Mouse (Mus musculus) midbrain, postnatal 0 days (tissue): Measurements from ENCODE around the gene Meox1. TPM values are rescaled to one million over a fixed set of nuclear protein-coding genes. Genes with fewer than 3 reads are reported as not detected.
A peak's percentile ranks its signal among the peaks of the same experiment; 100 is the strongest.

ENCODE experiments used
- ATAC-seq: fragments of 200-750 bp; cut with Nextera tagmentation; 2 replicates; pipeline ENCODE4 v1.8.0; 2017; ENCODE audit warnings: moderate number of reproducible peaks, mild to moderate bottlenecking, moderate TSS enrichment, moderate library complexity; ENCODE audit not compliant: low FRiP score
- DNase-seq: peaks from one replicate; pipeline ENCODE4 v3.0.0-alpha.2; 2015; ENCODE audit warnings: low spot score
- H3K27ac ChIP-seq: fragments of 300-500 bp; sonication (generic); 2 replicates; pipeline ENCODE4 v1.5.1; 2014; ENCODE audit warnings: low read depth, mild to moderate bottlenecking, low read length, mixed read lengths
- H3K27me3 ChIP-seq: fragments of 300-500 bp; sonication (generic); 2 replicates; pipeline ENCODE4 v1.6.1; 2014; ENCODE audit warnings: low read length, control low read depth, mixed read lengths; ENCODE audit not compliant: insufficient read depth
- H3K36me3 ChIP-seq: fragments of 300-500 bp; sonication (generic); 2 replicates; pipeline ENCODE4 v1.6.1; 2014; ENCODE audit warnings: low read length, control low read depth, mixed read lengths; ENCODE audit not compliant: insufficient read depth
- H3K4me1 ChIP-seq: fragments of 300-500 bp; sonication (generic); 2 replicates; pipeline ENCODE4 v1.6.1; 2014; ENCODE audit warnings: mild to moderate bottlenecking, control low read depth, antibody characterized with exemption, low read length, mixed read lengths; ENCODE audit not compliant: insufficient read depth
- H3K4me2 ChIP-seq: fragments of 300-500 bp; sonication (generic); 2 replicates; pipeline ENCODE4 v1.6.1; 2014; ENCODE audit warnings: low read depth, mild to moderate bottlenecking, low read length, mixed read lengths; ENCODE audit not compliant: poor library complexity, severe bottlenecking
- H3K4me3 ChIP-seq: fragments of 300-500 bp; sonication (generic); 2 replicates; pipeline ENCODE4 v1.5.1; 2014; ENCODE audit warnings: low read depth, mild to moderate bottlenecking, low read length, moderate library complexity
- H3K9ac ChIP-seq: fragments of 300-500 bp; sonication (generic); replicated peaks from 2 replicates; pipeline ENCODE4 v1.6.1; 2014; ENCODE audit warnings: mild to moderate bottlenecking, low read length, moderate library complexity, mixed read lengths; ENCODE audit not compliant: poor library complexity, severe bottlenecking
- H3K9me3 ChIP-seq: fragments of 300-500 bp; sonication (generic); 2 replicates; pipeline ENCODE4 v1.6.1; 2016; ENCODE audit warnings: low read length, control low read depth
- CTCF ChIP-seq: IDR thresholded peaks from 2 replicates; pipeline ENCODE4 v1.5.1; 2016; ENCODE audit warnings: antibody characterized with exemption, mild to moderate bottlenecking
- WGBS: fragments of 180-500 bp; shearing (Covaris S2); extraction: QIAGEN DNeasy Blood & Tissue Kit; methylation state at CpG from one replicate; pipeline ENCODE4 v1.1.7; 2014; 5-methylcytosine and 5-hydroxymethylcytosine counted together
- polyA plus RNA-seq: library from polyadenylated mRNA; unstranded; fragments of >200 nt; fragmentation: Nextera tagmentation; extraction: Ambion mirVana; gene quantifications from 2 replicates; pipeline ENCODE4 v1.2.1, GENCODE M21; 2015
- total RNA-seq: library from RNA; depleted of rRNA; stranded (reverse); fragments of >200 nt; gene quantifications from 2 replicates; pipeline ENCODE4 v1.2.3, GENCODE M21; 2014

Meox1 gene
- total and polyA plus RNA-seq, 2 experiments from 2014 or later: 0.83 to 1.0 TPM

GRCm38 (mm10) chr11:101891451-101891850 is 2.7 kb downstream of the Meox1 start:
- no peak overlapping the region for H3K4me3 ChIP-seq
- no peak overlapping the region for H3K4me2 ChIP-seq

GRCm38 (mm10) chr11:101889781-101890180 is 4.4 kb downstream of the Meox1 start:
- Histone ChIP-seq H3K27me3 (peaks cover 4% of the 10 kb centered on the region; the same call in 1 of the 2 replicates), H3K27ac (no peak overlapping the region), H3K9ac (peak overlapping the region; percentile 50; the same call in 1 of the 2 replicates), H3K4me2 (peak overlapping the region; percentile 46), H3K4me1 (peaks cover 7% of the 10 kb centered on the region; the same call in 1 of the 2 replicates), H3K36me3 (no peaks in the 10 kb centered on the region), H3K9me3 (no peaks in the 10 kb centered on the region), H3K4me3 (0 out of 2 replicates have a peak overlapping the region, but pooled peaks have one; percentile 8)
- DNase-seq (no peak), ATAC-seq (no peak)
- TF ChIP-seq CTCF: no peak
- whole genome bisulfite sequencing: under 1% methylated on average over 13 of the region's 13 CpGs

More at GRCm38 (mm10) chr11:101891451-101891850, 2.7 kb downstream of the Meox1 start:
- DNase-seq (peak; percentile 41), ATAC-seq (no peak)
- Histone ChIP-seq H3K36me3 (no peaks in the 10 kb centered on the region), H3K27me3 (peaks cover 4% of the 10 kb centered on the region; the same call in 1 of the 2 replicates), H3K4me1 (peaks cover 7% of the 10 kb centered on the region; the same call in 1 of the 2 replicates), H3K9ac (no peak overlapping the region), H3K27ac (no peak overlapping the region), H3K9me3 (no peaks in the 10 kb centered on the region)
- no peak for TF ChIP-seq CTCF
- 12% methylated on average over 11 of the region's 11 CpGs for WGBS

- Histone ChIP-seq H3K27me3 (no peaks in the 10 kb centered on the region), H3K4me1 (peaks cover 7% of the 10 kb centered on the region; the same call in 1 of the 2 replicates), H3K9me3 (no peaks in the 10 kb centered on the region), H3K27ac (no peak overlapping the region), H3K4me2 (no peak overlapping the region), H3K9ac (no peak overlapping the region), H3K4me3 (no peak overlapping the region), H3K36me3 (no peaks in the 10 kb centered on the region)
- no peak for DNase-seq
- 57% methylated on average over 6 of the region's 6 CpGs for WGBS
- no peak for TF ChIP-seq CTCF
- ATAC-seq: no peak
These were observed 5.4 kb downstream of the Meox1 start for GRCm38 (mm10) chr11:101888820-101889219.

GRCm38 (mm10) chr11:101886436-101886835 is 7.7 kb downstream of the Meox1 start:
- Histone ChIP-seq H3K9me3 (no peaks in the 10 kb centered on the region), H3K4me1 (peaks cover 12% of the 10 kb centered on the region; the same call in 1 of the 2 replicates), H3K4me3 (no peak overlapping the region), H3K27me3 (no peaks in the 10 kb centered on the region), H3K36me3 (no peaks in the 10 kb centered on the region), H3K4me2 (no peak overlapping the region), H3K9ac (no peak overlapping the region), H3K27ac (no peak overlapping the region)
- TF ChIP-seq CTCF: no peak
- DNase-seq (no peak), ATAC-seq (no peak)
- WGBS: 85% methylated on average over 12 of the region's 12 CpGs

- no peak overlapping the region for H3K4me3 ChIP-seq
- TF ChIP-seq CTCF: no peak
- H3K27me3 ChIP-seq: no peaks in the 10 kb centered on the region
- peaks cover 12% of the 10 kb centered on the region; the same call in 1 of the 2 replicates for H3K4me1 ChIP-seq
- no peak overlapping the region for H3K4me2 ChIP-seq
- H3K36me3 ChIP-seq: no peaks in the 10 kb centered on the region
- H3K27ac ChIP-seq: no peak overlapping the region
- DNase-seq: no peak
- no peaks in the 10 kb centered on the region for H3K9me3 ChIP-seq
- WGBS: 51% methylated on average over 6 of the region's 6 CpGs
- H3K9ac ChIP-seq: no peak overlapping the region
- ATAC-seq: no peak
These were observed 8.3 kb downstream of the Meox1 start for GRCm38 (mm10) chr11:101885881-101886319.

- no peak overlapping the region for H3K9ac ChIP-seq
- peak; percentile 37 for TF ChIP-seq CTCF
- H3K4me1 ChIP-seq: peaks cover 12% of the 10 kb centered on the region; the same call in 1 of the 2 replicates
- no peaks in the 10 kb centered on the region for H3K27me3 ChIP-seq
- H3K27ac ChIP-seq: no peak overlapping the region
- DNase-seq: no peak
- no peak overlapping the region for H3K4me2 ChIP-seq
- H3K36me3 ChIP-seq: no peaks in the 10 kb centered on the region
- H3K9me3 ChIP-seq: no peaks in the 10 kb centered on the region
- no peak overlapping the region for H3K4me3 ChIP-seq
- 62% methylated on average over 6 of the region's 6 CpGs for WGBS
- ATAC-seq: no peak
These were observed 8.9 kb downstream of the Meox1 start for GRCm38 (mm10) chr11:101885232-101885631.
